Mouse (Mus musculus) ES-Bruce4 (cell line): Measurements from ENCODE around the gene Batf2. TPM values are rescaled to one million over a fixed set of nuclear protein-coding genes. Genes with fewer than 3 reads are reported as not detected.

Experiments used
- H3K27ac ChIP-seq: 2 replicates; pipeline ENCODE4 v1.5.1; 2012; ENCODE audit warnings: low read length, inconsistent platforms; ENCODE audit not compliant: insufficient read depth
- H3K27me3 ChIP-seq: 2 replicates; pipeline ENCODE4 v1.6.1; 2012; ENCODE audit warnings: mild to moderate bottlenecking, low read length, inconsistent platforms; ENCODE audit not compliant: control insufficient read depth, poor library complexity, insufficient read depth, severe bottlenecking
- H3K36me3 ChIP-seq: 2 replicates; pipeline ENCODE4 v1.6.1; 2012; ENCODE audit warnings: inconsistent platforms, mild to moderate bottlenecking, low read length, moderate library complexity; ENCODE audit not compliant: control insufficient read depth, poor library complexity, insufficient read depth, severe bottlenecking
- H3K4me1 ChIP-seq: one replicate; pipeline ENCODE4 v1.8.1; 2011; ENCODE audit warnings: low read length; ENCODE audit not compliant: control insufficient read depth, insufficient read depth
- H3K4me3 ChIP-seq: 2 replicates; pipeline ENCODE4 v1.5.1; 2011; ENCODE audit warnings: low read depth, mild to moderate bottlenecking, low read length
- H3K9ac ChIP-seq: 2 replicates; pipeline ENCODE4 v1.6.1; 2012; ENCODE audit warnings: low read depth, mild to moderate bottlenecking, inconsistent platforms; ENCODE audit not compliant: poor library complexity, severe bottlenecking
- H3K9me3 ChIP-seq: replicated peaks from 2 replicates; pipeline ENCODE4 v1.6.1; 2012; ENCODE audit warnings: mild to moderate bottlenecking, low read length, inconsistent platforms; ENCODE audit not compliant: control insufficient read depth, poor library complexity, insufficient read depth, severe bottlenecking
- CTCF ChIP-seq: IDR thresholded peaks from one replicate; pipeline ENCODE4 v1.8.1; 2011; ENCODE audit warnings: low read depth, low read length
- EP300 ChIP-seq: IDR thresholded peaks from 2 replicates; pipeline ENCODE4 v1.6.1; 2011; ENCODE audit warnings: low read depth, low read length; ENCODE audit not compliant: insufficient read depth
- POLR2A ChIP-seq: IDR thresholded peaks from one replicate; pipeline ENCODE4 v1.8.1; 2011; ENCODE audit warnings: low read length; ENCODE audit not compliant: insufficient read depth
- polyA plus RNA-seq: library from polyadenylated mRNA; stranded (reverse); fragments of >200 nt; gene quantifications from 2 replicates; pipeline ENCODE4 v1.2.4, GENCODE M21; 2011; ENCODE audit warnings: low read depth; ENCODE audit not compliant: missing spikeins, insufficient read depth, insufficient read length

Batf2 gene
- polyA plus RNA-seq, 1 experiment: not detected

GRCm38 (mm10) chr19:6184131-6184530 is 43.3 kb downstream of the Batf2 start, which contains the start of gene Majin:
Gene Majin (plus strand): TSS chr19:6184388.
- Histone ChIP-seq H3K27me3 (no peaks in the 10 kb centered on the region), H3K27ac (no peak within 1 kb of the TSS), H3K9me3 (0 out of 2 replicates have a peak, but pooled peaks cover 2% of the 10 kb centered on the region), H3K4me3 (no peak within 1 kb of the TSS), H3K36me3 (no peaks in the 10 kb centered on the region), H3K9ac (no peak within 1 kb of the TSS), H3K4me1 (no peaks in the 10 kb centered on the region)
- no peak for TF ChIP-seq POLR2A
- no peak for TF ChIP-seq EP300
- no peak for TF ChIP-seq CTCF

GRCm38 (mm10) chr19:6204265-6204664 is 63.5 kb downstream of the Batf2 start:
- Histone ChIP-seq H3K9ac (no peak overlapping the region), H3K36me3 (no peaks in the 10 kb centered on the region)

GRCm38 (mm10) chr19:6206716-6207115 is 65.9 kb downstream of the Batf2 start:
- Histone ChIP-seq H3K27ac (no peak overlapping the region), H3K27me3 (no peaks in the 10 kb centered on the region), H3K4me1 (no peaks in the 10 kb centered on the region), H3K4me3 (no peak overlapping the region), H3K9me3 (no peaks in the 10 kb centered on the region), H3K9ac (no peak overlapping the region), H3K36me3 (no peaks in the 10 kb centered on the region)
- TF ChIP-seq POLR2A (no peak), CTCF (no peak), EP300 (no peak)

More at GRCm38 (mm10) chr19:6204265-6204664, 63.5 kb downstream of the Batf2 start:
- no peak overlapping the region for H3K27ac ChIP-seq
- TF ChIP-seq EP300 (no peak), POLR2A (no peak), CTCF (no peak)
- no peaks in the 10 kb centered on the region for H3K27me3 ChIP-seq
- H3K9me3 ChIP-seq: no peaks in the 10 kb centered on the region
- no peak overlapping the region for H3K4me3 ChIP-seq
- no peaks in the 10 kb centered on the region for H3K4me1 ChIP-seq

- Histone ChIP-seq H3K9me3 (no peaks in the 10 kb centered on the region), H3K4me3 (no peak overlapping the region), H3K27me3 (no peaks in the 10 kb centered on the region), H3K4me1 (no peaks in the 10 kb centered on the region), H3K27ac (no peak overlapping the region), H3K9ac (no peak overlapping the region), H3K36me3 (no peaks in the 10 kb centered on the region)
- no peak for TF ChIP-seq EP300
- TF ChIP-seq CTCF: no peak
- no peak for TF ChIP-seq POLR2A
Measured at GRCm38 (mm10) chr19:6216046-6216705, 75.4 kb downstream of the Batf2 start.

- Histone ChIP-seq H3K9ac (no peak overlapping the region), H3K4me3 (no peak overlapping the region), H3K27ac (no peak overlapping the region), H3K27me3 (no peaks in the 10 kb centered on the region), H3K36me3 (no peaks in the 10 kb centered on the region), H3K9me3 (no peaks in the 10 kb centered on the region), H3K4me1 (no peaks in the 10 kb centered on the region)
- TF ChIP-seq EP300: no peak
- TF ChIP-seq POLR2A: no peak
- TF ChIP-seq CTCF: no peak
Measured at GRCm38 (mm10) chr19:6218606-6219005, 77.8 kb downstream of the Batf2 start.

Other genes starting within 250 kb of the Batf2 start
- gene Tigd3, start 246.8 kb upstream of the Batf2 start, polyA plus RNA-seq: 1.9 and 3.6 TPM in 2 replicates
- gene Dpf2, start 228.0 kb upstream of the Batf2 start, polyA plus RNA-seq: 129 and 137 TPM in 2 replicates
- gene Cdc42ep2, start 216.2 kb upstream of the Batf2 start, polyA plus RNA-seq: 0.93 and 1.5 TPM in 2 replicates
- 95.9 and 97.3 TPM in 2 replicates for gene Pola2, start 176.8 kb upstream of the Batf2 start, polyA plus RNA-seq
- not detected in 2 replicates for gene Slc22a20, start 154.8 kb upstream of the Batf2 start, polyA plus RNA-seq
- 21.8 and 25.2 TPM in 2 replicates for gene Capn1, start 125.1 kb upstream of the Batf2 start, polyA plus RNA-seq
- gene Syvn1, start 94.4 kb upstream of the Batf2 start, polyA plus RNA-seq: 16.4 and 18.6 TPM in 2 replicates
- 44.9 and 65.1 TPM in 2 replicates for gene Mrpl49, start 83.2 kb upstream of the Batf2 start, polyA plus RNA-seq
- gene Fau, start 83.1 kb upstream of the Batf2 start, polyA plus RNA-seq: 1,239 and 1,271 TPM in 2 replicates
- 6.5 and 8.9 TPM in 2 replicates for gene Znhit2, start 79.8 kb upstream of the Batf2 start, polyA plus RNA-seq
- gene Tm7sf2, start 72.6 kb upstream of the Batf2 start, polyA plus RNA-seq: 19.1 and 25.8 TPM in 2 replicates
- 46.6 and 47.4 TPM in 2 replicates for gene Vps51, start 63.8 kb upstream of the Batf2 start, polyA plus RNA-seq
- not detected in 2 replicates for gene Tmem262, start 61.0 kb upstream of the Batf2 start, polyA plus RNA-seq
- gene Gm28374, start 58.7 kb upstream of the Batf2 start, polyA plus RNA-seq: not detected in 2 replicates
- 34.2 and 49.7 TPM in 2 replicates for gene Zfpl1, start 56.0 kb upstream of the Batf2 start, polyA plus RNA-seq
- 47.7 and 50.5 TPM in 2 replicates for gene Cdca5, start 56.0 kb upstream of the Batf2 start, polyA plus RNA-seq
- 5.9 and 6.3 TPM in 2 replicates for gene AC131692.1, start 46.6 kb upstream of the Batf2 start, polyA plus RNA-seq
- 2.9 and 3.5 TPM in 2 replicates for gene Naaladl1, start 35.2 kb upstream of the Batf2 start, polyA plus RNA-seq
- 13.5 and 17.6 TPM in 2 replicates for gene Sac3d1, start 22.3 kb upstream of the Batf2 start, polyA plus RNA-seq
- gene Snx15, start 12.7 kb upstream of the Batf2 start, polyA plus RNA-seq: 8.6 and 10.0 TPM in 2 replicates
- gene Arl2, start 565 bp downstream of the Batf2 start, polyA plus RNA-seq: 38.7 and 40.4 TPM in 2 replicates
- gene Majin, start 43.4 kb downstream of the Batf2 start, polyA plus RNA-seq: not detected in 2 replicates
- gene Gpha2, start 85.4 kb downstream of the Batf2 start, polyA plus RNA-seq: 1.0 TPM in 1 of 2 replicates, not detected in the other
- gene Ppp2r5b, start 94.9 kb downstream of the Batf2 start, polyA plus RNA-seq: 12.2 and 17.1 TPM in 2 replicates
- 10.9 and 11.1 TPM in 2 replicates for gene Atg2a, start 100.7 kb downstream of the Batf2 start, polyA plus RNA-seq
- 81.0 and 81.6 TPM in 2 replicates for gene Ehd1, start 135.7 kb downstream of the Batf2 start, polyA plus RNA-seq
- gene Cdc42bpg, start 165.5 kb downstream of the Batf2 start, polyA plus RNA-seq: 57.7 and 60.5 TPM in 2 replicates
- 34.8 and 40.5 TPM in 2 replicates for gene Men1, start 194.0 kb downstream of the Batf2 start, polyA plus RNA-seq
- 10.7 and 16.9 TPM in 2 replicates for gene Map4k2, start 200.2 kb downstream of the Batf2 start, polyA plus RNA-seq
- 333 and 355 TPM in 2 replicates for gene Sf1, start 222.7 kb downstream of the Batf2 start, polyA plus RNA-seq
- gene Pygm, start 243.4 kb downstream of the Batf2 start, polyA plus RNA-seq: 4.1 and 4.6 TPM in 2 replicates